Mouse (Mus musculus) 3T3-L1 (cell line): ENCODE measurements around the gene Rfc2.

Experiments used
- DNase-seq: peaks from one replicate; pipeline ENCODE4 v3.0.0-alpha.2; 2015; ENCODE audit warnings: low read depth, low spot score

The Rfc2 gene

DNA sequence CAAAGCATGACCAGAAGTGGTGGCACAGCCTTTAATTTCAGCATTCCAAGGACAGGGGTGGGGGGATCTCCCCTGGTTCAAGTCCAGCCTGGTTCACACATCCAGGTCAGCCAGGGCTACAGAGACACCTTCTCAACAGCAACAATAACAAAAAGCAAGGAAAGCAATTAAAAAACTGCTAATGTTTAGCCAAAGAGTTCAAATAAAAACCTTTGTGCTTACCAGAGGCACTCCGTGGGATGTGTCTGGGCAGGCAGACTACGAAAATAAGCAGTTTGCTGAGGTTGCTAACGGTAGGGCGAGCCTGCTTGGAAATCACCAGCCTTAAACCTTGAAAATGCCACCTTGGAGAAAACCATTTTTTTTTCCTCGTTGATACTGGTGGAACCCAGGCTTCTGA is at the start of gene Rfc2:
Gene Rfc2 (plus strand): TSS at position 221 of the 400 bp plus-strand sequence.
- DNase-seq = no peak

GRCm38 (mm10) chr5:134531585-134531984 is 49.6 kb upstream of the Rfc2 start:
- DNase-seq = no peak

- DNase-seq = no peak
Observed at GRCm38 (mm10) chr5:134532417-134532816, 48.7 kb upstream of the Rfc2 start.

DNA sequence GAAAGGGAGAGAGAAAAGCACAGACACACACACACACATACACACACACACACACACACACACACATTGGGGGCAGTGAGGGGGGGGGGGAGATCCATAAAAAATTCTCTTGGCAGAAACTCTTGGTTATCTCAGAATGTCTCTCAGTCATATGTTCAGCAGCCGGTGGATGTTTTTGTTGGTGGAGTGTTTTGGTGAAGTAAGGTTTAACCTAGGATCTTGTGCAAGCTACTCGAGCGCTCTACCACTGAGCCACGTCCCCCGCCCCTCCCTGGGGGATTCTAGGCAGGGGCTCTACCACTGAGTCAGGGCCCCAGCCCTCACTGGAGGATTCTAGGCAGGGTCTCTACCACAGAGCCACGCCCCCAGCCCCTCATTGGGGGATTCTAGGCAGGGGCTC is 45.1 kb upstream of the Rfc2 start:
- DNase-seq = no peak

- peak; percentile 89 for DNase-seq
Observed at GRCm38 (mm10) chr5:134539891-134540290, 41.3 kb upstream of the Rfc2 start.

DNA sequence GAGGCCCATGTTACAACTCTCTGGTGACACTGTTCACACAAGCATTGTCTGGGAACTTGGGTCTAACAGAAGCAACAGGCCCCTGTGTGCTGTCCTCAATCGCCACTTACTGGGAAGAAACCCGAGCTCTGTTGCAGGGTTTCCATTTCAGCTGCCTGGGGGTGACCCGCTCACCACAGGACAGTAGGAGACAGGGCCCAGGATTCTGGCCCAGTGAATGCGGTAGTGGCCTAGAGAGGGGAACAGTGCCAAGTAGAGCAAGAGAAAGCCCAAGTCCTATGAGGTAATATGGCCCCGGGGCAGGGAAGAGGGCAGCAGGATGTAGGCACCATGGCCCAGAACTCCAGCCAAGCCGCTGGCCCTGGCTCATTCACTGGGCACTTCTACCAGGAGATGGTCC is 40.3 kb upstream of the Rfc2 start:
- DNase-seq = peak; percentile 95

DNA sequence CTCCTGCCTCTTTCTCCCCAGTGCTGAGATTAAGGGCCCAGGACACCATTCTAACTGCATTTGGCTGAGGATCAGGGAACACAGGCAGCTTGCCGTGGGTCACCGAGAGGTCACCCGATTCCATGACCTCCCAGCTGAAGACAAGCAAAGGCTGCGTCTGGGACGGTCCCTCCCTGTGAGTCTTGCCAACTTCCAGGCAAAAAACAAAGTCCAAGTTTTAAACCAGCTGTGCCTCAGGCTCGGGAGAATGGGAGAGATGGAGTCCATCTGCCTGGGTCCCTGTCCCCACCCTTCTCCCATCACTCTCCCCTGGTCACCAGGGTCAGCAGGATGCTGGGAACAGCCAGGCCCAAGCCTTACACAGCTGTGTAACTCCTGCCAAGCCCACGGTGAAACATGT is 39.5 kb upstream of the Rfc2 start:
- peak; percentile 42 for DNase-seq

DNA sequence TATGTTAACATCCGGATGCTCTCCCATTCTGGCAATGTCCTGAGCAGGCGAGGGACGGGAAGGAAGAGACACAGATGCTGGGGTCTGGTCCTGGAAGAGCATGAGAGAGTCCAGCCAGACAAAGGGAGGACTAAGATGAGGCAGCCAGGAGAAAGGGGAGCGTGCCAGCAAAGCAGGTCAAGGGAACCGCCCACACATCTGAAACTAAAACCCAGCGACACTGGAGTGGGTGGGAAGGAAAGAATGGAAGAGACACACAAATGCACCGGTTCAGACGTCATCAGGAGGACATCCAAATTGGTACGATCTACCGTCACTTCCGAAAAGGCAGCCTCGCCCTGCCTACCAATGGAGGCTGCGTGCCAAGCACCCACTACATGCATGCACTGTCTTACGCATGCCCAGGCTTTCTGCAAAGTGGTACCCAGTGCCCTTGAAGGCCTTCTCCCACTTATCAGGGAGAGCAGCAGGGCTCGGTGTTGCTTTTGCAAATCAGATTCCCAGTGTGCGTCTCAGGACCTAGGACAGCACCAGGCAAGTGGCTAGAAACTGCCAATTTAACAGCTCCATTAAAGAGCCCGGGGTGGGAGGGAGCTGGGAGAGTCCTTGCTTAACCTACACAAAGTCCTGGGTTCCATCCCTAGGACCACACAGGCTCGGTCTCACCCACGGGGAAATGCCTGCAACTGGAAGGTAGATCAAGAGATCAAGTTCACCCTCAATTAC is 36.5 kb upstream of the Rfc2 start:
- DNase-seq = peak; percentile 59

DNA sequence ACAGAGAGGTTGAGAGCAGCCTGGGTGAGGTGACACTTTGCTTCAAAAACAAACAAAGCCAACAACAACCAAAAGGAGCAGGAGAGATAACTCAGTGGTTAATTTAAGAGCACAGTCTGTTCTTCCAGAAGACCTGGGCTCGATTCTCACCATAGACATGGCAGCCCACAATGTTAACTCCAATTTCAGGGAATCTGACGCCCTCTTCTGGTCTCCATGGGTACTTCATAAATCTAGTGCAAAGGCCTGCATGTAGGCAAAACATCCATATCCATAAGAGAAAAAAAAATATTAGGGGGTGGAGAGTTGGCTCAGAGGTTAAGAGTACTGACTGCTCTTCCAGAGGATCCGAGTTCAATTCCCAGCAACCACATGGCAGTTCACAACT is 35.9 kb upstream of the Rfc2 start:
- DNase-seq = peak; percentile 50

DNA sequence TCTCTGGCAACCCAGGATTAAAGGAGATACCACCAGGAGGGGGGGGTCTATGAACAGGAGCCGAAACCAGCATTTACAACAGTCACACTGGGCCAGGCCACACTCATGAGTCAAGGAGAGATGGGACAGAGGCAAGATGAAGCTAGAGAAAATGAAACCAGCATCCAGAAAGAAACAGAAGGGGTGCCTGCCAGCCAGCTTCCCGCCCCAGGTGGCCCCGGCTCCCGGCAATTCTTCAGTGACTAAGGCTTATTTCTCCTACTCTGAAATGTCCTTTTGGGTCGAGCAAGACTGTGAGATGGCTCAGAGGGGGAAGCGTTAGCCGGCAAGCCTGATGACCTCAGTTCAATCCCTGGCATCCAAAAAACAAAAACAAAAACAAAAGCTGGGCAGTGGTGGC is 34.4 kb upstream of the Rfc2 start:
- DNase-seq = no peak

GRCm38 (mm10) chr5:134548306-134548705 is 32.9 kb upstream of the Rfc2 start:
- no peak for DNase-seq

GRCm38 (mm10) chr5:134549640-134550168 is 31.5 kb upstream of the Rfc2 start:
- DNase-seq = no peak

DNA sequence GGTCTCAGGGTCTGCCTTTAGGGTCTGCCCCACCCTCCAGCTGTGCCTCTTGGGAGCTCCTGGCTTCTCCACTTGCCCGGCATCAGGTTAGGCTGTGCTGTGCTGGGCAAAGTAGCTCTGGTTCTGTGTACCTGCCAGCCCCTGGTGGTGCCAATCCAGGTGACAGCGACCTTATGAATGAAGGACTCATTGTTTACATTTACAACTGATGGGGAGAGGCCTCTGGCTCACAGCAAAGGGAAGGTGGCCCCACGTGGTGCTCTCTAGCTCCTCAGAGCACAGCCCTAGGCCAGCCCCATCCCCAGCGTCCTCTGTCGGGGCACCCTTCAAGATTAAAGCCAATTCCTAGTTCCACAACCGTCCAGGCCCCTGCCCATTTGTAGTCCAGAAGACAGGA is 30.3 kb upstream of the Rfc2 start:
- DNase-seq = peak; percentile 48

DNA sequence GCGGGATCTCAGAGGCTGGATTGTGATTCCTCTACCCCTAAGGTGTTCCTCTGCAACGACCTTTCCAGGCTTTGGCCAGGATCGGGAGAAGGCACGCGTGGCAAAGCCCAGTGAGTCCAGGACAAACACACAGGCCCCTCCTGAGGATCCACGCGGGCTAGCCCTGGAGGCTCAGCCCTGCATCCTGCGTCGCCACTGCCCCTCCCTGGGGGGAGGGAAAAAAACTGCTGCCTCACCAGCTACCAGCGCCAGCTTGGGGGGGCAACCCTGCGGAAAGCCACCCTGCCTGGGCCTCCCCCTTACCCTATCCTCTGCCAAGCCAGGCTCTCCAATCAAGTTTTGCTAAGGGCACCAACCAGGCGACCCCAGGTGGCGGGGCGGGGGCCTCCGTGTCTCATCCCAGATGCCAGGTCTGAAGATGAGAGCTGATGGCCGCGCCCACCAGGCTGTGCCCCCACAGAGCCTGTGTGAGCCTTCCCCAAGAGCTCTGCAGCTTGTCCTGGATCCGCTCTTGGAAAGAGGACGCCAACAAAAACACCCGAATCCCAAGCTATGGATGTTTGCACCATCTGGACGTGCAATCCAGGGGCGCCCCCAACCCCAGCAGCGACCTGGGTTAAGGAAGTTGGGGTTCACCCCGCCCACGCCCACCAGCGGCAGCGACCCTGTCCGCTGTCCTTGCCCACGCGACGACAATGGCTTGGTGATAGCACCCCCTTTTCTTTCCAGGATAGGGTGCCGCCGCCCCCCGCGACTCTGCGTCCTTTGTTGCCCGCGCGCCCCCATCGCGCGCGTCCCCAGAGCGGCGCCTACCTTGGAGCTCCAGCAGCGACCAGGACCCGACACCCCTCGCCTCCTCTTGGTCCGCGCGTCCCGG is 29.7 kb upstream of the Rfc2 start:
- DNase-seq = peak; percentile 58

GRCm38 (mm10) chr5:134552110-134552972 is 28.8 kb upstream of the Rfc2 start, which contains the start of gene Clip2:
Clip2 (minus strand) TSS chr5:134552434.
- DNase-seq = peak; percentile 97

DNA sequence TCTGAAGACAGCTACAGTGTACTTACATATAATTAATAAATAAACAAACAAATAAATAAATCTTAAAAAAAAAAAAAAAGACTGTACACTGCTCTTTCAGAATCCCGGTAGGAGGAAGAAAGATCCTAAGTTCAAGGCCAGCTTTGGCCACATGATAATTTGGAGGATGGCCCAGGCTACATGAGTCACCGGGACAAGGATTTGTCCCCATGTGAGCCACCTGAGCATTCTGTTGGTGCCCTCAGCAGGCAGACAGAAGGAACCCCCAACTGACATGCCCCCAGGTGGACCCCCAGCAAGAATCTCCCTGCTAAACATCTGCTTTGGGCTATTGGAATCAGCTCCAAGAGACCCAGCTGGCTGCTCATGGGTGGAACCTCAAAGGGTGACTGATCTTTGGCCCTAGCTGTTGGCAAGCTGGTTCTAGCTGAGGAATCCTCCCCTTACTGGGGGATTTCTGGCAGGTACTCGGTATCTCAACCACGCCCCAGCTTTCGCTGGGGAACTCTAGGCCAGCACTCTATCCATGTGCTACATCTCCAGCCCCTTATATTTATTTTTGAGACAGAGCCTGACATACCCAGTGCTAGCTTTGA is 27.1 kb upstream of the Rfc2 start:
- DNase-seq = peak; percentile 47

DNA sequence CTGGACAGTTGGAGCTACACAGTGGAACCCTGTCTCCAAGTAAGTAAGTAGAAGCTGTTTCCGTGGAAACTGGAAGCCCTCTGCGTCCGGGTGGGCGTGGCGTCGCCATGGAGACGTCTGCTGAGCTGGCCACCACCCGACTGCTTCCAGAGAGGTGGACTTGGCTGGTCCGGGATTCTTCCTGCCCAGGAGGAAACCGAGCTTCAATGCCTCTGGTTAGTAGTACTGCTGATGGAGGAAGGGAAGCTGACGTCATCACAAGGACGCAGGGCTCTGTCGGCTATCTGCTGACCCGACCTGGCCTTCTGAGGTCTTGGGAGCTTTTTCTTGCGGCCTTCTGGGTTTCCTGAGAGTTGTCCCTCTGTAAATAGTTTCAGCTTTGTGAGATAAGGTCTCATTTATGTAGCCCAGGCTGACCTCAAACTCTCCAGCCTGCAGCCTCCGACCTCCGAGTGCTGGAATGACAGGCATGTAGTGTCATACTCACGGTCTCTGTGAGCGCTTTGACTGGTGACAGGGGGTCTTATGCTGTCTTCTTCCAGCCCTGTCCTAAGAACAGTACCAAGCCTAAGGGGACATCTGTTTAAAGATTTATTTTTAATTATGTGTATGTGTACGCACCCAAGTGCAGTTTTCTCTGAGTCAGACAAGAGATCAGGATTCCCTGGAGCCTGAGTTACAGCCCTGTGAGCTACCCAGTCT is 25.6 kb upstream of the Rfc2 start:
- peak; percentile 67 for DNase-seq

DNA sequence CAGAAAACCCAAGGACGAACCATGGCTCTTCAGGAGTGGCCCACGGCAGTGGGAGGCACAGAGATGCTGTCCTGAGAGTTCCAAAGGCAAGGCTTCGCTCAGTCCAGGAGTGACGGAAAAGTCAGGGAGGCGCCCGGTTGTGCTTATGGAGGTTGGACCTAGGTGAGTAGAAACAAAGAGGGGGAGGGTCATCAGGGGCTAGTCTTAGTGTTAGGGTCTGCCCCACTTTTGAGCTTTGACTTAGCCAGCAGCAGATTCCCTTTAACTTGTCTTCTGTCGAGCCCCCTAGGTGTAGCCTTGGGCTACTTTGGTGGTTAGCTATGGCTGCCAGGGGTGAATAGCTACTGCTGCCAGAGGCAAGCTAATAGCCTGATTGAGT is 21.1 kb upstream of the Rfc2 start, which contains the start of gene Syna:
Gene Syna (minus strand): TSS at position 101 of the 379 bp plus-strand sequence.
- DNase-seq = no peak

GRCm38 (mm10) chr5:134560450-134561171 is 20.6 kb upstream of the Rfc2 start:
- DNase-seq = no peak

GRCm38 (mm10) chr5:134564272-134564671 is 16.9 kb upstream of the Rfc2 start:
- DNase-seq = no peak
